Mouse (Mus musculus): ENCODE results near the gene Nsd2.

Gene Nsd2

DNA sequence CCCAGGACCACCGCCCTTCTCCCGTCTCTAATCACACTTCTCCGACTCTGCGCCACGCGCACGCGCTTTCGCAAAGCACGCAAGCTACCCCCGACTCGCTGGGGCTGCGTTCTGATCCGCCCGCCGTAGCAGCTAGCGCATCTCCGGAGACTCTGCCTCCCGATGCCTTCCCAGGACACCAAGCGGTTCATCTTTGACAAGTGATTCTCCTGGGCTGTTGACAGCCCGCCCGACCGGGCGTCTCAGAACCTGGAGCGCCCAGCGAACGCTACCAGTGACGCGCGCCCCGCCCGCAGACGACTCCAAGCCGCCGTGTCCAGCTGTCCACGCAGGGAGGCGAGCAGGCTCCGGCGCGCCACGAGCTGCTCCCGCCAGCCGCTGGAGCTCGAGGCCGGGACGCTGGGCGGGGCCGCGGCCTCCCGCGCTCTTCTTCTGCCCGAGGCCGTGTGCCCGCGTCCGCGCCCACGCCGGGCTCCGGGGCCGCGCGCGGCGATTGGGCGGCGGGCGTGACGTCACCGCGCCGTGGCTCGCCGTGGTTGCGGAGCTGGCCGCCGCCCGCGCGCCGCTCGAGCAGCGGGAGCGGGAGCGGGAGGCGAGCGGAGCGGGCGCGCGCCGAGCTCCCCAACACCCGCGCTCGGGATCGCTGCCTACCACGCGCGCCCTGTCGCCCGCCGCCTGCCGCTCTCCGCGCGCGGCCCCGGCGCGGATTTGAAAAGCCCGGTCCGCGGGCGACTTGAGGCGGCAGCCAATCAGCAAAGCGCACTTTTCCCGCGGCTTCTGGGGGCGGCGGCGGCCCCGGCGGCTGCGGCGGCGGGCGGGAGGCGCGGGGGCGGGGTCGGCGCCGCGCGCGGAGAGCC, at the start of gene Nsd2:
Gene Nsd2 (plus strand): TSS at position 850 of the 857 bp plus-strand sequence.
- DNase-seq (ENCODE audit: low read depth) = peak; percentile 37

- no peak for DNase-seq (ENCODE audit: low read depth)
These were observed 43.3 kb upstream of the Nsd2 start for GRCm38 (mm10) chr5:33777195-33777594.

GRCm38 (mm10) chr5:33781964-33782344, 38.6 kb upstream of the Nsd2 start:
- DNase-seq (ENCODE audit: low read depth) = no peak

- DNase-seq (ENCODE audit: low read depth) = peak; percentile 77
These were observed 38.1 kb upstream of the Nsd2 start, which contains the start of gene Letm1 for GRCm38 (mm10) chr5:33782345-33782998. TSS of gene Letm1 (minus strand) at chr5:33782817.

- no peak for DNase-seq (ENCODE audit: low read depth)
These were observed 37.5 kb upstream of the Nsd2 start for GRCm38 (mm10) chr5:33782999-33783390.

DNA sequence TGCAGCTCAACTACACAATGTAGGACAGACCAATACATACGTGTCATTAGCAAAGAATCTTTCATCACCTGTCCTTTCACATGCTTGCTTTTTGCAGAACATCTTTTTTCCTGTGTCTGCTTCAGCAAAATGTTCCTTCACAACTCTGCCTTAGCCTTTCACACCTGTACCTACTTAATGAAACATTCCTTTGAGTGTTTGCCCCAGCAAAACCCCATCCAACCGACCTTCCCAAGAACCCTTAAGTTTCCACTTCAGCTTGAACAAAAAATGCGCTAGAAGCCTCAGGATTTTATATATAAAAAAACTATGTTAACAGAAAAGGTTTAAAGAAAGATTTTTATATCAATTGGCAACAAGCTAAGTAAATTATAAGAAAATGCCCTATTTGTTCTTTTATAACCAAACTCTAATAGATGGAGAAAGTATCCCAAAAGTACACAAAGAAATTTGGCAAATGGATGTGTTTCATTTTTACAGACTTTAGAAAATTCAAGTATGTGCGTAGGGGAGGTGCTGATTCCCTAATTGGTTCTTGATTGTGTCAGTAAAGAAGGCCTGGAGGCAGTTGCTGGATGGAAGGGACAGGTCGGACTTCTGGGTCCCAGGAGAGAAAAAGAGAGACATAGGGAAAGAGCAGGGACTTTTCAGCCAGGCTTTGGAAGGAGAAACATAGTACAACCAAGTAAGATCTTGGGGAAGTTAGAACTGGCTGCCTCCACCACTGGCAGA, 28.4 kb upstream of the Nsd2 start:
- DNase-seq (ENCODE audit: low read depth) = no peak

DNA sequence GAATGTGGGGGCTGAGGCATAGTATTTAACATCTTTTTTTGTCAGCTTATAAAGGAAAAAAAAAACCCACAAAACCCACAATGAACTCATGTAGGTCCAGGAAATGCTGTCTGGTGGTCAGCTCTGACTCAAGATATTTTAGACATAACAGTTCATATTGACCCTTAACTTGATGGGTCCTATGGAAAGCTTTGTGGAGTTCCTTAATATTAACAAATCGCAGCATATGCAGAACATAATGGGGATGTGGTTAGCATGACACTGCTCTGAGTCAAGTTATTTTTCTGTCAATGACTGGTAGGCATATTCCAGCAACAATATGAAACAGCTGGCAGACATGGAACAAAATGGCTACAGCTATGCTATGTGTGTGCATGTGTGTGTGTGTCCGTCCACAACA, 17.2 kb upstream of the Nsd2 start:
- DNase-seq (ENCODE audit: low read depth) = no peak

DNA sequence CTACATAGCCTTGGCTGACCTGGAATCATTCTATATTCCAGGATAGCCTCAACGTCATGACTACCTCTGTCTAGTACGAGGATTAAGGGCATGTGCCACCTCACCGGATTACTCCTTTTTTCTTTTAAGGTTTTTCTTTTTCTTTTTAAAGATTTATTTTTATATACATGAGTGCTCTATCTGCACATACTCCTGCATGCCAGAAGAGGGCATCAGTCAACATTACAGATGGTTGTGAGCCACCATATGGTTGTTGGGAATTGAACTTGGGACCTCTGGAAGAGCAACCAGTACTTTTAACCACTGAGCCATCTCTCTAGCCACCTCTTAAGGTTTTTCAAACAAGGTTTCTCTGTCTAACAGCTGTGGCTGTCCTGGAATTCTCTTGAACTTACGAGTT, 9.0 kb upstream of the Nsd2 start:
- no peak for DNase-seq (ENCODE audit: low read depth)

- DNase-seq (ENCODE audit: low read depth) = no peak
These were observed 4.4 kb upstream of the Nsd2 start for GRCm38 (mm10) chr5:33816008-33816725.

DNA sequence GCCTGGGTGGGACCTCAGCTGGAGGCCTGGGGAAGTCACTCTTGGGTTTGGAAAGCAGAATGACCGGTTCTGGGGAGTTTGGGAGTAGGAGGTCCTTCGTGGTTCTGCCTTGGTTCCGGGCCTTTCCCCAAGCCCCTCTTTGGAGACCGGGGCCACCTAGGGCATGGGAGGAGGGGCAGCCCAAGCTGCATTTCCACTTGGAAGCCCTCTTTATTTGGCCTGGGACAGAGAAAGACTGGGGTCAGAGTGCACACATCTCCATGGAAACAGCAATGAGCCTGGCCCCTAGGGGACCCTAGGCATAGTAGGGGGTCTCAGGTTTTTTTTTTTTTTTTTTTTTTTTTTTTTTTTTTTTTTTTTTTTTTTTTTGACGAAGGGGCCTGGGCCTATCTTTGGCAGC, 2.4 kb upstream of the Nsd2 start:
- DNase-seq (ENCODE audit: low read depth) = no peak

DNA sequence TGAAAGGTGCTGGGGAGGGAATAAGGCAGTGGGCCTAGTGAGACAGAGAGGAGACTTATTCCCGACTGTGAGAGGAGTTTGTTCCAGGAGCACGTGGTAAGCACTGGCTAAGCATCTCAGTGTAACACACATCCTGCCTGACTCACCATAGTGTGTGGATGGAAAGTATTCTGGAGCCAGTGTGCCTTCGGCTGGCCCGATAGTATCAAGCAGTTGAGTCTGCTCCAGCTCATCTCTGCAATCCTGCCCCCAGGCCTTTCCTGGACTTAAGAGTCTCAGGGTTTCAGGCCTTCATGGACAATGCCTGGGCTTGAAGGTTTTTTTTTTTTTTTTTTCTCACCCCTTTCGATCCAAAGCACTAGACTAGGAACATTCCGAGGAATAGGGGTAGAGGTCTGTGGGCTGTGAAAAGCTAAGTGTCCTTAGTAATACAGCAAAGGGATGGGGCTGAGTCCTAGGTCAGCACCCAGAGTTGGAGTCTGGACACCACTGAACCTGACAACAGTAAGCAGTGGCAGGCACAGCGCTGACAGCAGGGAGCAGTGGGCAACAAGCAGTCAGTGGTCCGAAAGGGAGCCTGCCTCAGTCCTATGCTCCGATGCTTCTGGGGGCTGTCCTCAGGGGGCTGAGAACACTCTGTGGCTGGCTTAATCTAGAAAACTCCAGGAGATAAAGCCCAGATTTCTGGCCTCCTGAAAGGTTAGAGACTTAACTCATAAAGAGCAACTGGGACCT, 1.2 kb upstream of the Nsd2 start:
- DNase-seq (ENCODE audit: low read depth) = peak; percentile 75

DNA sequence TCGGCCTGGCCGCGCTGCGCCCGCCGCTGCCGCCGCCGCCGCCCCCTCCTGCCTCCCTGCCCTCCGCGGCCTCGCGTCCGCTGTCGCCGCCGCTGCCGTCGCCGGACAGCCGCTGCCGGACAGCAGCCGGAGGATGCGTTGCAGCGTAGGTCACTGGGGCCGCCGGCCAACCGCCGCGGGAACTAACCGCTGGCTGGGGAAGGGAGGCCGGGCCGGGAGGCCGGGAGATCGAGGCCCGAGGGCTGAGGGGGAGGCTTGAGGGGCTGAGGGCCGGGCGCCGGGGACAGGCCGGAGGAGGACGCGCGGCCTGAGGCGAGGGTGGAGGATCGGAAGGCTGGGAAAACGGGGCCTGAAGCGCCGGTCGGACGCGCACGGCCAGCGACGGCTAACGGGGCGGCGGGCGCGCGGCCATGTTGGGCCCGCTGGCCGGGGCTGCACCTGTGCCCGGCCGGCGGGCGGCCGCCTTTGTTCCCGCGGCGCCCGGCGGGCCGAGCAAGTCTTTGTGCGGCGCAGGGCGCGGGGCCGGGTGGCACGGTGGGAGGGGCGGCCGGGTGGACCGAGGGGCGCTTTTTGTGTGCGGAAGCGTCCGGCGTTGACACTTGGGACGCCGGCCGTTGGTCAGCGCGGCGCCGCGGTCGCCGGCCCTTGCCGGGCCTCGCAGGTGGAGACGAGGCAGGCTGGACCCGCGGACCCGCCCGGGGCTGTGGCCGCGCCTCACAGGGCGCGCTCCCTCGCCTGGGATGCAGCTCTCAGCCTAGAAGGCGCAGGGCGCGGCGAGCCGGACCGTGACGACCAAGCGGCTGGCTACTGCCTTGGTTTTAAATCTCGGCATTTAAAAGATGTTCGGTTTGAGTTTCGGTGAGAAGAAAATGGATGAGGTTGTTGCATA, 452 bp downstream of the Nsd2 start:
- no peak for DNase-seq (ENCODE audit: low read depth)

GRCm38 (mm10) chr5:33821901-33822427, 1.4 kb downstream of the Nsd2 start:
- DNase-seq (ENCODE audit: low read depth) = no peak

DNA sequence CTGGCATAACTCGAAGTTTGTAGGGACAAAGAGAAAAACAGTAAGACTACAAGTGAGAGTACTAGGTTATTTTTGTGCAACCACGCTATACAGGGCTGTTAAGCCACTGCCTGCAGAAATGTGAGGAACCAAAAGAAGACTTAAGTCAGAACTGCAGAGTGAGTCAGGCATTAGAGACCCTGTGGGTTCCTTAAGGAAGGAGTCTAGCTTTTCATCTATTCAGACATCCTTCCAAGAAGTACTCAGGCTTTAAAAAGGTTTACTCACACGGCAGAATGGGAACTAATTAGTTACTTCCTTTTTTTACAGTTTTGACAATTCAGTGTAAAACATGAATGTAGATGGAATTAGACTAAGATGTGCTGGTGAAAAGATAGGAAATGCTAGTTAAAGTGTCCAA, 1.9 kb downstream of the Nsd2 start:
- no peak for DNase-seq (ENCODE audit: low read depth)

DNA sequence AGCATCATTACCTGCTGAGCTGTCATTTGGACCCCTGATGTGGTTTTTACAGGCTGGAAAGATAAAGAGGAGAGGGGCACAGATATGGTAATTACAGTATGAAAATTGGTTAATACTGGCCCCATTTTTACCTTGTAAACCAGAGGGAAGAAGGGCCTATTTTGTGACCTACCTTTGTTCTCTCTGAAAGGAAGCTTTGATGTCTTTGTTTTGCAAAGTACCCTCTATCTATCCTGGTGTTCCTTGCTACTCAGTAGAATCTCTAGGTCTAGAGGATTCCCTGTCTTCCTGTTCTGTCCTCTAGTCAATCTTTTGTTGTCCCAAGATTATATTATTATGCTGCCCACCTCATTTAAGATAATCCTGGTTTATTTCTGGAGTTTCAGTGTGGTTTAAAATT, 5.5 kb downstream of the Nsd2 start:
- DNase-seq (ENCODE audit: low read depth) = no peak

GRCm38 (mm10) chr5:33828107-33828506, 7.6 kb downstream of the Nsd2 start:
- DNase-seq (ENCODE audit: low read depth) = no peak

GRCm38 (mm10) chr5:33829958-33830357, 9.4 kb downstream of the Nsd2 start:
- DNase-seq (ENCODE audit: low read depth) = no peak

GRCm38 (mm10) chr5:33830832-33831231, 10.3 kb downstream of the Nsd2 start:
- DNase-seq (ENCODE audit: low read depth) = no peak

DNA sequence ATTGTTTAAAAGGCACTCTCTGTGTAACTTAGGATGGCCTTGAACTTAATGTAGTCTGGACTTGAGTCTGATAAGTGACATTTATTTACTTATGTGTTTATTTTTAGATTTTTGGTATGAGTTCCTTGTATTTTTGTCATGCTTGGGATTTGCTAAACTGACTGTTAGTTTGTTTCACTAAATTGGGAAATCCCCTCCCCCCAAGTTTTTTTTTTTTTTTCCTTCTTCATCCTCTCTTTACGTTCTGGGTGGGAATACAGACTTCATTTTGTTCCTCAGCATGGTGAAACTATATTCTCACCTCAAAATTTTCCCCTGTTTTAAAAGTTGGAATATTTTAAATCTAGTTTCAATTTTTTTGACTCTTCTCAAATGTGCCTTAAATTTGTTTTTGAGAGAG, 20.8 kb downstream of the Nsd2 start:
- no peak for DNase-seq (ENCODE audit: low read depth)

DNA sequence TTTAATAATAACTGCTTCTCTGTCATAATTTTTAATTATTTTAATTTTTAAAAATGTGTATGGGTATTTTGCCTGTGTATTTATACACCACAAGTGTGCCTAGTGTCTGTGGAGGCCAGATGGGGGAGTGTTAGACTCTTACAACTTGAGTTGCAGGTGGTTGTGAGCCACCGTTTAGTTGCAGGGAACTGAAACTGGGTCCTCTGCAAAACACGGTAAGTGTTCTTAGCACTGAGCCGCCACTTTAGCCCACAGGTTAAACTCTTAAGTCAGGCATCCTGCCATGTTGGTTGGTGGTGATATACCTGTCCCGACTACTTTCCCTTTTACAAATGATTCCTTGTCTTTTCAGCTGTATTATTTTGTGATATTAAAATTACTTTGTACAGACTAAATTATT, 22.0 kb downstream of the Nsd2 start:
- DNase-seq (ENCODE audit: low read depth) = no peak

Measured in fibroblast of lung, adult 2 months (primary cell).